Mouse (Mus musculus): ENCODE measurements at regions not wholly inside any gene's neighbourhood (a gene's known extent, or its start where the extent isn't known, plus 50 kb on each side); places are given as distances from the start of the nearest gene placed in this dataset.

- TF ChIP-seq EP300 (IDR thresholded peaks at IDR 0.05; ENCODE audit: low read depth), result no peak
- no peak for TF ChIP-seq CTCF (IDR thresholded peaks at IDR 0.05; ENCODE audit: low read depth)
- Histone ChIP-seq H3K9me3 (replicated peaks; ENCODE audit: control insufficient read depth, low read length) (no peaks in the 10 kb centered on the region; the same call in 1 of the 2 replicates), H3K4me3 (ENCODE audit: low read depth, low read length) (no peak overlapping the region), H3K4me1 (ENCODE audit: control insufficient read depth, insufficient read depth) (no peaks in the 10 kb centered on the region), H3K9ac (replicated peaks; ENCODE audit: low read depth, low read length) (no peak overlapping the region), H3K36me3 (replicated peaks; ENCODE audit: control insufficient read depth, insufficient read depth, low read length) (no peaks in the 10 kb centered on the region), H3K27ac (ENCODE audit: low read depth) (no peak overlapping the region), H3K4me2 (ENCODE audit: low read depth, low read length) (no peak overlapping the region), H3K27me3 (ENCODE audit: control insufficient read depth, insufficient read depth, low read length) (no peaks in the 10 kb centered on the region)
- WGBS, result 57% methylated on average over 2 of the region's 2 CpGs
- DNase-seq (ENCODE audit: low spot score) (no peak), ATAC-seq (ENCODE audit: insufficient read depth, low read depth) (no peak)
Measured at GRCm38 (mm10) chrX:166915356-166915953, 293.7 kb downstream of the Tmsb4x start.

GRCm38 (mm10) chrX:166906602-166907001 lies 302.5 kb downstream of the Tmsb4x start:
- no peaks in the 10 kb centered on the region for H3K27me3 ChIP-seq (ENCODE audit: control insufficient read depth, insufficient read depth, low read length)
- H3K9ac ChIP-seq (replicated peaks; ENCODE audit: low read depth, low read length), result no peak overlapping the region
- DNase-seq (ENCODE audit: low spot score) (no peak), ATAC-seq (ENCODE audit: insufficient read depth, low read depth) (no peak)
- no peak overlapping the region for H3K4me2 ChIP-seq (ENCODE audit: low read depth, low read length)
- H3K9me3 ChIP-seq (replicated peaks; ENCODE audit: control insufficient read depth, low read length), result no peaks in the 10 kb centered on the region; the same call in 1 of the 2 replicates
- no peak overlapping the region for H3K27ac ChIP-seq (ENCODE audit: low read depth)
- H3K4me1 ChIP-seq (ENCODE audit: control insufficient read depth, insufficient read depth), result no peaks in the 10 kb centered on the region
- H3K4me3 ChIP-seq (ENCODE audit: low read depth, low read length), result no peak overlapping the region
- H3K36me3 ChIP-seq (replicated peaks; ENCODE audit: control insufficient read depth, insufficient read depth, low read length), result no peaks in the 10 kb centered on the region
- TF ChIP-seq CTCF (IDR thresholded peaks at IDR 0.05; ENCODE audit: low read depth) (no peak), EP300 (IDR thresholded peaks at IDR 0.05; ENCODE audit: low read depth) (no peak)
- 58% methylated on average over 6 of the region's 6 CpGs for WGBS

GRCm38 (mm10) chrX:166900761-166901160 lies 308.4 kb downstream of the Tmsb4x start:
- no peaks in the 10 kb centered on the region for H3K36me3 ChIP-seq (replicated peaks; ENCODE audit: control insufficient read depth, insufficient read depth, low read length)
- WGBS, result 67% methylated on average over 6 of the region's 6 CpGs
- no peak overlapping the region for H3K4me3 ChIP-seq (ENCODE audit: low read depth, low read length)
- DNase-seq (ENCODE audit: low spot score) (no peak), ATAC-seq (ENCODE audit: insufficient read depth, low read depth) (no peak)
- no peaks in the 10 kb centered on the region for H3K9me3 ChIP-seq (replicated peaks; ENCODE audit: control insufficient read depth, low read length)
- no peaks in the 10 kb centered on the region for H3K4me1 ChIP-seq (ENCODE audit: control insufficient read depth, insufficient read depth)
- TF ChIP-seq CTCF (IDR thresholded peaks at IDR 0.05; ENCODE audit: low read depth), result no peak
- TF ChIP-seq EP300 (IDR thresholded peaks at IDR 0.05; ENCODE audit: low read depth), result no peak
- H3K4me2 ChIP-seq (ENCODE audit: low read depth, low read length), result no peak overlapping the region
- H3K27ac ChIP-seq (ENCODE audit: low read depth), result no peak overlapping the region
- H3K9ac ChIP-seq (replicated peaks; ENCODE audit: low read depth, low read length), result no peak overlapping the region
- H3K27me3 ChIP-seq (ENCODE audit: control insufficient read depth, insufficient read depth, low read length), result no peaks in the 10 kb centered on the region

- Histone ChIP-seq H3K27me3 (ENCODE audit: control insufficient read depth, insufficient read depth, low read length) (no peaks in the 10 kb centered on the region), H3K9ac (replicated peaks; ENCODE audit: low read depth, low read length) (no peak overlapping the region), H3K36me3 (replicated peaks; ENCODE audit: control insufficient read depth, insufficient read depth, low read length) (no peaks in the 10 kb centered on the region), H3K4me1 (ENCODE audit: control insufficient read depth, insufficient read depth) (no peaks in the 10 kb centered on the region), H3K4me2 (ENCODE audit: low read depth, low read length) (no peak overlapping the region), H3K4me3 (ENCODE audit: low read depth, low read length) (no peak overlapping the region), H3K9me3 (replicated peaks; ENCODE audit: control insufficient read depth, low read length) (no peaks in the 10 kb centered on the region), H3K27ac (ENCODE audit: low read depth) (no peak overlapping the region)
- no peak for ATAC-seq (ENCODE audit: insufficient read depth, low read depth)
- no peak for DNase-seq (ENCODE audit: low spot score)
- 19% methylated on average over 2 of the region's 2 CpGs for WGBS
- no peak for TF ChIP-seq EP300 (IDR thresholded peaks at IDR 0.05; ENCODE audit: low read depth)
- no peak for TF ChIP-seq CTCF (IDR thresholded peaks at IDR 0.05; ENCODE audit: low read depth)
Measured at GRCm38 (mm10) chrX:166895199-166895598, 309.7 kb upstream of the Egfl6 start.

- no peak overlapping the region for H3K4me3 ChIP-seq (ENCODE audit: low read depth, low read length)
- H3K4me1 ChIP-seq (ENCODE audit: control insufficient read depth, insufficient read depth), result no peaks in the 10 kb centered on the region
- ATAC-seq (ENCODE audit: insufficient read depth, low read depth) (no peak), DNase-seq (ENCODE audit: low spot score) (no peak)
- no peaks in the 10 kb centered on the region for H3K9me3 ChIP-seq (replicated peaks; ENCODE audit: control insufficient read depth, low read length)
- no peaks in the 10 kb centered on the region for H3K36me3 ChIP-seq (replicated peaks; ENCODE audit: control insufficient read depth, insufficient read depth, low read length)
- no peak overlapping the region for H3K27ac ChIP-seq (ENCODE audit: low read depth)
- TF ChIP-seq EP300 (IDR thresholded peaks at IDR 0.05; ENCODE audit: low read depth) (no peak), CTCF (IDR thresholded peaks at IDR 0.05; ENCODE audit: low read depth) (no peak)
- H3K9ac ChIP-seq (replicated peaks; ENCODE audit: low read depth, low read length), result no peak overlapping the region
- no peak overlapping the region for H3K4me2 ChIP-seq (ENCODE audit: low read depth, low read length)
- no peaks in the 10 kb centered on the region for H3K27me3 ChIP-seq (ENCODE audit: control insufficient read depth, insufficient read depth, low read length)
Measured at GRCm38 (mm10) chrX:166886417-166886816, 300.9 kb upstream of the Egfl6 start.

- H3K4me2 ChIP-seq (ENCODE audit: low read depth, low read length), result no peak overlapping the region
- H3K27ac ChIP-seq (ENCODE audit: low read depth), result no peak overlapping the region
- H3K4me3 ChIP-seq (ENCODE audit: low read depth, low read length), result no peak overlapping the region
- TF ChIP-seq EP300 (IDR thresholded peaks at IDR 0.05; ENCODE audit: low read depth) (no peak), CTCF (IDR thresholded peaks at IDR 0.05; ENCODE audit: low read depth) (no peak)
- no peaks in the 10 kb centered on the region for H3K27me3 ChIP-seq (ENCODE audit: control insufficient read depth, insufficient read depth, low read length)
- H3K9me3 ChIP-seq (replicated peaks; ENCODE audit: control insufficient read depth, low read length), result no peaks in the 10 kb centered on the region
- 72% methylated on average over 5 of the region's 5 CpGs for WGBS
- H3K4me1 ChIP-seq (ENCODE audit: control insufficient read depth, insufficient read depth), result no peaks in the 10 kb centered on the region
- no peak overlapping the region for H3K9ac ChIP-seq (replicated peaks; ENCODE audit: low read depth, low read length)
- ATAC-seq (ENCODE audit: insufficient read depth, low read depth) (no peak), DNase-seq (ENCODE audit: low spot score) (no peak)
- no peaks in the 10 kb centered on the region for H3K36me3 ChIP-seq (replicated peaks; ENCODE audit: control insufficient read depth, insufficient read depth, low read length)
Measured at GRCm38 (mm10) chrX:166869515-166869914, 284.0 kb upstream of the Egfl6 start.

Measured in heart, postnatal 0 days (tissue).